ENCODE assay signal across 21 mouse cellular contexts in the genomic region with DNA sequence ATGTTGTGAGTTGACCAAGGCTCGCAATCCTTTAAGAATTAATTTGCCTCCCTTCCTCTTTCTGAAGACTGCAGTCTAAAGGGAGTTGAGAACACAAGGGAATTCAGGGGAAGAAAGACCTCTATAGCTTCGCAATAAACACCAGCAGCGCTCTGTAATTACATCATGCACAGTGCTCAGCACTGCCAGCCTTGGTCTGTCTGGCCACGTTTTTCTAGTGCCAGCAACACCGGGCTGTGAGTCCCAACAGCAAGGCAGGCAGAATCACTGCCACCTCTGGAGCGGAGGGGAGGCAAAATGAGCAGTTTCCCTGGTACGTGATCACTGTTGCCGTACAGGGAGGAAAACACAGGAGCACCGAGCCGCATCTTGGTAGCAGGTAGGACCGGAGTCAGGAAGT.
A peak's percentile ranks its signal among the peaks of the same experiment; 100 is the strongest.
DNase-seq lines count a peak whose midpoint lies in the region; ATAC-seq and TF ChIP-seq lines count a peak whose summit lies in the region.
"Had no signal": no experiment of that assay in that cellular context is flagged by ENCODE, and none has a peak within 500 bp of the region (broad histone marks: within the 10 kb centered on the region; RNA-seq: fewer than 3 reads in every experiment).

No protein-coding gene starts in this region.

- 69% methylated on average over 11 of the region's 11 CpGs for WGBS in forebrain, embryonic 14.5 days
- 84% methylated on average over 11 of the region's 11 CpGs for WGBS in forebrain, embryonic 12.5 days
- WGBS in heart, embryonic 14.5 days = 52% methylated on average over 11 of the region's 11 CpGs

- TF ChIP-seq POLR2A in cortical plate, adult 2 months (IDR thresholded peaks at IDR 0.05; ENCODE audit: extremely low read depth, insufficient read depth, low read length) = no peak

- 0 out of 2 replicates have a peak, but pooled peaks cover 2% of the 10 kb centered on the region for H3K36me3 ChIP-seq in forebrain, embryonic 14.5 days (ENCODE audit: control insufficient read depth, insufficient read depth, low read length)
- H3K36me3 ChIP-seq in forebrain, embryonic 12.5 days (replicated peaks) = no peaks in the 10 kb centered on the region
- H3K36me3 ChIP-seq in heart, embryonic 14.5 days (ENCODE audit: control insufficient read depth, insufficient read depth, low read length) = peaks cover 93% of the 10 kb centered on the region

- no peak overlapping the region for H3K4me2 ChIP-seq in forebrain, embryonic 14.5 days (ENCODE audit: low read length)
- no peak overlapping the region for H3K4me2 ChIP-seq in forebrain, embryonic 12.5 days
- no peak overlapping the region for H3K4me2 ChIP-seq in heart, embryonic 14.5 days (ENCODE audit: low read length)
- H3K4me2 ChIP-seq: embryonic facial prominence, embryonic 13.5 days; hindbrain, embryonic 15.5 days; intestine, embryonic 15.5 days; lung, embryonic 15.5 days had no signal

- no peak overlapping the region for H3K9ac ChIP-seq in forebrain, embryonic 14.5 days (ENCODE audit: low read length)
- no peak overlapping the region for H3K9ac ChIP-seq in forebrain, embryonic 12.5 days
- peak overlapping the region; percentile 2; the same call in 1 of the 2 replicates for H3K9ac ChIP-seq in heart, embryonic 14.5 days (ENCODE audit: low read length)
- H3K9ac ChIP-seq: embryonic facial prominence, embryonic 13.5 days; hindbrain, embryonic 15.5 days; intestine, embryonic 15.5 days; liver, embryonic 14.5 days; lung, embryonic 15.5 days had no signal

- no peak overlapping the region for H3K27ac ChIP-seq in forebrain, embryonic 14.5 days (ENCODE audit: low read depth, low read length)
- H3K27ac ChIP-seq in forebrain, embryonic 12.5 days = no peak overlapping the region
- peak overlapping the region; percentile 48 to 68 for H3K27ac ChIP-seq in heart, embryonic 14.5 days (replicated peaks in 1 of 2; ENCODE audit: control insufficient read depth in 1 of 2, insufficient read depth in 1 of 2, low read depth in 2 of 2, low read length in 2 of 2)
- peak overlapping the region; percentile 54 for H3K27ac ChIP-seq in layer of hippocampus, adult 2 months
- peak overlapping the region; percentile 69 for H3K27ac ChIP-seq in cortical plate, adult 2 months (ENCODE audit: insufficient read depth, low read length)
- H3K27ac ChIP-seq: embryonic facial prominence, embryonic 13.5 days; hindbrain, embryonic 15.5 days; intestine, embryonic 15.5 days; liver, embryonic 14.5 days; lung, embryonic 15.5 days; midbrain, embryonic 10.5 days; stomach, postnatal 0 days had no signal

- no peaks in the 10 kb centered on the region for H3K27me3 ChIP-seq in forebrain, embryonic 14.5 days (replicated peaks; ENCODE audit: control insufficient read depth, insufficient read depth, low read length)
- no peaks in the 10 kb centered on the region for H3K27me3 ChIP-seq in forebrain, embryonic 12.5 days
- H3K27me3 ChIP-seq in heart, embryonic 14.5 days (ENCODE audit: control insufficient read depth, insufficient read depth, low read length) = no peaks in the 10 kb centered on the region
- H3K27me3 ChIP-seq: embryonic facial prominence, embryonic 13.5 days; hindbrain, embryonic 15.5 days; intestine, embryonic 15.5 days; lung, embryonic 15.5 days had no signal

- peak; percentile 38 for DNase-seq in forebrain, embryonic 14.5 days (ENCODE audit: low spot score)
- no peak for DNase-seq in heart, postnatal 25 days (ENCODE audit: low spot score)
- no peak for DNase-seq in layer of hippocampus, adult 2 months (ENCODE audit: low spot score in 2 of 2)
- no peak for DNase-seq in layer of hippocampus, postnatal 25 days (ENCODE audit: extremely low spot score in 1 of 2, low spot score in 1 of 2)
- DNase-seq: adrenal gland, postnatal 25 days; cerebellum, adult 9-11 months; gastrocnemius, postnatal 10 days; heart, postnatal 36 days; kidney, postnatal 14 days; lung, postnatal 4 days; retina, postnatal 1 day had no signal

- H3K4me1 ChIP-seq in forebrain, embryonic 14.5 days (ENCODE audit: control insufficient read depth, insufficient read depth, low read length) = no peaks in the 10 kb centered on the region; the same call in 1 of the 2 replicates
- 0 out of 2 replicates have a peak, but pooled peaks cover 4% of the 10 kb centered on the region for H3K4me1 ChIP-seq in forebrain, embryonic 12.5 days
- peaks cover 22 to 48% of the 10 kb centered on the region in 2 experiments for H3K4me1 ChIP-seq in heart, embryonic 14.5 days (ENCODE audit: control insufficient read depth in 2 of 2, insufficient read depth in 2 of 2, low read length in 2 of 2)
- H3K4me1 ChIP-seq in cortical plate, adult 2 months (ENCODE audit: control insufficient read depth, insufficient read depth, low read length) = peaks cover 13% of the 10 kb centered on the region
- H3K4me1 ChIP-seq: hindbrain, embryonic 15.5 days; intestine, embryonic 15.5 days had no signal

- 0 out of 2 replicates have a peak, but pooled peaks have one; percentile 35 for ATAC-seq in forebrain, embryonic 14.5 days
- no peak for ATAC-seq in forebrain, embryonic 12.5 days (ENCODE audit: low FRiP score)
- no peak for ATAC-seq in heart, embryonic 14.5 days (ENCODE audit: insufficient number of reproducible peaks, insufficient read depth, low FRiP score, low read depth)

- no peak overlapping the region for H3K4me3 ChIP-seq in forebrain, embryonic 14.5 days (ENCODE audit: low read depth, low read length)
- no peak overlapping the region for H3K4me3 ChIP-seq in forebrain, embryonic 12.5 days (replicated peaks)
- H3K4me3 ChIP-seq in heart, embryonic 14.5 days (ENCODE audit: control insufficient read depth in 1 of 2, insufficient read depth in 1 of 2, low read depth in 1 of 2, low read length in 2 of 2) = no peak overlapping the region
- no peak overlapping the region for H3K4me3 ChIP-seq in layer of hippocampus, adult 2 months
- H3K4me3 ChIP-seq in cortical plate, adult 2 months (ENCODE audit: insufficient read depth, low read length) = no peak overlapping the region
- H3K4me3 ChIP-seq: embryonic facial prominence, embryonic 13.5 days; hindbrain, embryonic 15.5 days; intestine, embryonic 15.5 days; lung, embryonic 15.5 days; midbrain, embryonic 10.5 days had no signal

- TF ChIP-seq CTCF in layer of hippocampus, adult 2 months (conservative IDR thresholded peaks at IDR 0.05) = no peak
- no peak for TF ChIP-seq CTCF in cortical plate, adult 2 months (IDR thresholded peaks at IDR 0.05; ENCODE audit: extremely low read depth, insufficient read depth, low read length)

- intact Hi-C loops in heart, postnatal 25 days (cut with DNase I) = no loop called here

- no peaks in the 10 kb centered on the region for H3K9me3 ChIP-seq in forebrain, embryonic 14.5 days (replicated peaks; ENCODE audit: control insufficient read depth, low read length)
- H3K9me3 ChIP-seq in forebrain, embryonic 12.5 days = no peaks in the 10 kb centered on the region
- no peaks in the 10 kb centered on the region for H3K9me3 ChIP-seq in heart, embryonic 14.5 days (ENCODE audit: control insufficient read depth, low read length)
- H3K9me3 ChIP-seq: embryonic facial prominence, embryonic 13.5 days; hindbrain, embryonic 15.5 days; intestine, embryonic 15.5 days; lung, embryonic 15.5 days; midbrain, embryonic 10.5 days had no signal

Comparison
In these comparisons a context has a peak if more than half of its experiments do, and no peak if none do; other contexts are left out.
1. H3K27ac ChIP-seq: peak in heart, embryonic 14.5 days (2 of 2), layer of hippocampus, adult 2 months (single experiment) and cortical plate, adult 2 months (single experiment); none in forebrain, embryonic 14.5 days (single experiment) and forebrain, embryonic 12.5 days (single experiment).